In the genomic region with DNA sequence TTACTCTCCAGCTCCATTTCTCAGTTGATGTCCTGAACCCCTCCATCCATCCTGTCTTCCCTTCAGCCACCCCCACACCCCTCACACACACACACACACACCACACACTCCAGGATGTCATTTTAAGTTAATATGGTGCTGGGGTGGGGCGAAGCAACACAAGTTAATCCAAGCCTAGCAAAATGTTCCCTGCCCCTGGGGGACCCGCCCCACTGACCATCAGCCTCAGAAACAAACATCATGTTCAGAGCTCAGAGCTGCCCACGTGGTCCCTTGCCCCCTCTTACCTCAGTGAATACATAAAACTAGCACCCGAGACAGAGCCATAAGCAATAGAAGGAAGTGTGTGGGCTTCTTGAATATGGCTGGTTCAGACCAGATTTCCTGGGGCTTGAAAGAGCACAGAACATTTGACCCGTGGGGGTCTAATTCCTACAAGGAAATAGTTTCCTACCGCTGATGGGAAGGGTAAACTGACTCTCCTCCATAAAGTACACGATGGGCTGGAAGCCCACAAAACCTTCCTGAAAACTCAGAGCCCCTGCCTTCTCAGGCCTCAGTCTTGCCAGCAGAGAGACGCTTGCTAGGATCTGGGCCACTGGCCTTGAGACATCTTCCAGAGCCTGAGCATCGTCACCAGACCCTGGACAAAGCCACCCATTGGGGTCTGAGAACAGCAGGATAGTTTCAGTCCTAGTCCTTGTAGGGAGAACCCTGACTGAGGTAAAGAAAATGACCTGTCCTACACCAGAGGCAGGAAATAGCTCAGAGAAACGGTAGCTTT, we compare ENCODE assay signal across 11 mouse cellular contexts. TPM values are rescaled to one million over a fixed set of nuclear protein-coding genes. Genes with fewer than 3 reads are reported as not detected.
A peak's percentile ranks its signal among the peaks of the same experiment; 100 is the strongest.
DNase-seq lines count a peak whose midpoint lies in the region; ATAC-seq and TF ChIP-seq lines count a peak whose summit lies in the region.
"Had no signal": no experiment of that assay in that cellular context is flagged by ENCODE, and none has a peak within 500 bp of the region (broad histone marks: within the 10 kb centered on the region; RNA-seq: fewer than 3 reads in every experiment).

No protein-coding gene starts in this region.

- no peak overlapping the region for H3K4me2 ChIP-seq in kidney, embryonic 14.5 days (replicated peaks; ENCODE audit: low read depth, low read length)
- H3K4me2 ChIP-seq in hindbrain, embryonic 14.5 days (replicated peaks) = no peak overlapping the region
- H3K4me2 ChIP-seq: hindbrain, embryonic 15.5 days; liver, embryonic 12.5 days had no signal

- peaks cover 54% of the 10 kb centered on the region for H3K4me1 ChIP-seq in cerebellum, adult 2 months (ENCODE audit: control insufficient read depth, insufficient read depth, low read length)
- H3K4me1 ChIP-seq in kidney, embryonic 14.5 days (ENCODE audit: control insufficient read depth, insufficient read depth, low read length) = peaks cover 33% of the 10 kb centered on the region
- H3K4me1 ChIP-seq in hindbrain, embryonic 14.5 days (replicated peaks; ENCODE audit: control insufficient read depth, insufficient read depth, low read length) = peaks cover 23% of the 10 kb centered on the region

- TF ChIP-seq POLR2A in cerebellum, adult 2 months (IDR thresholded peaks at IDR 0.05; ENCODE audit: borderline replicate concordance, insufficient read depth, low read length) = no peak

- H3K4me3 ChIP-seq in cerebellum, adult 2 months (replicated peaks; ENCODE audit: insufficient read depth, low read depth, low read length) = no peak overlapping the region
- H3K4me3 ChIP-seq in kidney, embryonic 14.5 days (ENCODE audit: low read length) = no peak overlapping the region
- H3K4me3 ChIP-seq in hindbrain, embryonic 14.5 days (replicated peaks; ENCODE audit: low read length) = no peak overlapping the region
- H3K4me3 ChIP-seq: erythroblast, embryonic 14.5 days; hindbrain, embryonic 15.5 days; liver, embryonic 12.5 days had no signal

- H3K36me3 ChIP-seq in kidney, embryonic 14.5 days (ENCODE audit: control insufficient read depth, insufficient read depth, low read length) = no peaks in the 10 kb centered on the region
- no peaks in the 10 kb centered on the region for H3K36me3 ChIP-seq in hindbrain, embryonic 14.5 days (replicated peaks; ENCODE audit: control insufficient read depth, insufficient read depth)
- H3K36me3 ChIP-seq: hindbrain, embryonic 15.5 days; liver, embryonic 12.5 days had no signal

- peak overlapping the region; percentile 80 for H3K27ac ChIP-seq in cerebellum, adult 2 months (ENCODE audit: insufficient read depth, low read length)
- no peak overlapping the region; the same call in 1 of the 2 replicates for H3K27ac ChIP-seq in kidney, embryonic 14.5 days (ENCODE audit: low read depth, low read length)
- H3K27ac ChIP-seq in hindbrain, embryonic 14.5 days = no peak overlapping the region
- H3K27ac ChIP-seq: hindbrain, embryonic 15.5 days; liver, embryonic 12.5 days had no signal

- ATAC-seq in kidney, embryonic 14.5 days (ENCODE audit: low FRiP score, low TSS enrichment) = no peak
- no peak for ATAC-seq in hindbrain, embryonic 14.5 days (ENCODE audit: low FRiP score)
- ATAC-seq: liver, embryonic 12.5 days had no signal

- TF ChIP-seq CTCF in cerebellum, adult 2 months (IDR thresholded peaks at IDR 0.05; ENCODE audit: borderline replicate concordance, insufficient read depth, low read depth, low read length) = no peak

- no peak overlapping the region for H3K9ac ChIP-seq in kidney, embryonic 14.5 days (ENCODE audit: low read depth, low read length)
- H3K9ac ChIP-seq in hindbrain, embryonic 14.5 days = no peak overlapping the region
- H3K9ac ChIP-seq: hindbrain, embryonic 15.5 days; liver, embryonic 12.5 days had no signal

- 73% methylated on average over 10 of the region's 10 CpGs for WGBS in cerebellum, adult 2 months
- WGBS in kidney, embryonic 14.5 days = 47% methylated on average over 10 of the region's 10 CpGs
- WGBS in hindbrain, embryonic 14.5 days = 74% methylated on average over 10 of the region's 10 CpGs

- peak; percentile 19 to 31 for DNase-seq in cerebellum, adult 2 months
- DNase-seq in cerebellum, postnatal 4 days (ENCODE audit: low spot score in 2 of 2) = no peak
- peak; percentile 94 for DNase-seq in kidney, adult 11 months
- DNase-seq in cerebellum, postnatal 25 days = peak; percentile 20 to 21
- DNase-seq in kidney, postnatal 14 days = peak; percentile 89
- no peak for DNase-seq in hindbrain, embryonic 14.5 days (ENCODE audit: low spot score)
- no peak for DNase-seq in thymus, postnatal 25 days

- H3K9me3 ChIP-seq in kidney, embryonic 14.5 days (ENCODE audit: control insufficient read depth, low read length) = no peaks in the 10 kb centered on the region
- H3K9me3 ChIP-seq in hindbrain, embryonic 14.5 days (ENCODE audit: control insufficient read depth, low read length) = no peaks in the 10 kb centered on the region
- H3K9me3 ChIP-seq: hindbrain, embryonic 15.5 days; liver, embryonic 12.5 days had no signal

- H3K27me3 ChIP-seq in cerebellum, adult 2 months (ENCODE audit: control insufficient read depth, insufficient read depth, low read length) = no peaks in the 10 kb centered on the region
- no peaks in the 10 kb centered on the region for H3K27me3 ChIP-seq in kidney, embryonic 14.5 days (ENCODE audit: control insufficient read depth, insufficient read depth, low read length)
- peaks cover 17% of the 10 kb centered on the region for H3K27me3 ChIP-seq in hindbrain, embryonic 14.5 days (ENCODE audit: control insufficient read depth, insufficient read depth, low read length)

RNA-seq across cellular contexts. Expression of a gene that starts 13.4 kb away (rescaled TPM):
- 43.5 and 47.1 TPM in 2 replicates for polyA plus RNA-seq in cerebellum, adult 2 months (2012; rRNA removed)
- 25.8 and 29.4 TPM in 2 replicates for polyA plus RNA-seq in kidney, embryonic 14.5 days (2014; fragmentation: Nextera tagmentation; extraction: Ambion mirVana)
- polyA plus RNA-seq in hindbrain, embryonic 14.5 days (2014; fragmentation: Nextera tagmentation; extraction: Ambion mirVana) = 8.4 and 11.6 TPM in 2 replicates
- polyA plus RNA-seq: erythroblast, embryonic 14.5 days had no signal

RNA-seq across cellular contexts. Expression of a gene that starts 21.3 kb away (rescaled TPM):
- 2.7 and 7.3 TPM in 2 replicates for polyA plus RNA-seq in cerebellum, adult 2 months (2012; rRNA removed)
- polyA plus RNA-seq in kidney, embryonic 14.5 days (2014; fragmentation: Nextera tagmentation; extraction: Ambion mirVana) = 0.14 TPM in 1 of 2 replicates, not detected in the other
- 0.31 and 0.41 TPM in 2 replicates for polyA plus RNA-seq in hindbrain, embryonic 14.5 days (2014; fragmentation: Nextera tagmentation; extraction: Ambion mirVana)
- polyA plus RNA-seq: erythroblast, embryonic 14.5 days; liver, embryonic 12.5 days had no signal

RNA-seq across cellular contexts. Expression of a gene that starts 26.9 kb away (rescaled TPM):
- 26.0 and 29.1 TPM in 2 replicates for polyA plus RNA-seq in cerebellum, adult 2 months (2012; rRNA removed)
- polyA plus RNA-seq in kidney, embryonic 14.5 days (2014; fragmentation: Nextera tagmentation; extraction: Ambion mirVana) = 4.6 and 5.4 TPM in 2 replicates
- polyA plus RNA-seq in hindbrain, embryonic 14.5 days (2014; fragmentation: Nextera tagmentation; extraction: Ambion mirVana) = 7.0 and 8.0 TPM in 2 replicates

RNA-seq across cellular contexts. Expression of a gene that starts 33.1 kb away (rescaled TPM):
- polyA plus RNA-seq in cerebellum, adult 2 months (2012; rRNA removed) = 0.41 and 0.75 TPM in 2 replicates
- polyA plus RNA-seq in kidney, embryonic 14.5 days (2014; fragmentation: Nextera tagmentation; extraction: Ambion mirVana) = 0.09 and 0.14 TPM in 2 replicates
- 0.35 TPM in 1 of 2 replicates, not detected in the other for polyA plus RNA-seq in hindbrain, embryonic 14.5 days (2014; fragmentation: Nextera tagmentation; extraction: Ambion mirVana)
- polyA plus RNA-seq: erythroblast, embryonic 14.5 days; hindbrain, embryonic 15.5 days; liver, embryonic 12.5 days had no signal

RNA-seq across cellular contexts. Expression of a gene that starts 33.1 kb away (rescaled TPM):
- polyA plus RNA-seq in cerebellum, adult 2 months (2012; rRNA removed) = 31.2 and 34.0 TPM in 2 replicates
- 51.1 and 78.4 TPM in 2 replicates for polyA plus RNA-seq in kidney, embryonic 14.5 days (2014; fragmentation: Nextera tagmentation; extraction: Ambion mirVana)
- 30.6 and 32.7 TPM in 2 replicates for polyA plus RNA-seq in hindbrain, embryonic 14.5 days (2014; fragmentation: Nextera tagmentation; extraction: Ambion mirVana)

Comparison
In these comparisons a context has a peak if more than half of its experiments do, and no peak if none do; other contexts are left out.
1. DNase-seq: peak in cerebellum, adult 2 months (2 of 2), kidney, adult 11 months (single experiment), cerebellum, postnatal 25 days (2 of 2) and kidney, postnatal 14 days (single experiment); none in cerebellum, postnatal 4 days (0 of 2), hindbrain, embryonic 14.5 days (single experiment) and thymus, postnatal 25 days (single experiment).